Mouse (Mus musculus) bone marrow, adult 2 months (tissue): ENCODE measurements around the gene Otulin.

ENCODE experiments used
- CTCF ChIP-seq: fragments of 200-500 bp; IDR thresholded peaks from 2 replicates; pipeline ENCODE4 v1.5.1; 2011; ENCODE audit warnings: low read length, control low read depth; ENCODE audit not compliant: control insufficient read depth, insufficient read depth
- POLR2A ChIP-seq: fragments of 200-500 bp; IDR thresholded peaks from 2 replicates; pipeline ENCODE4 v1.6.1; 2011; ENCODE audit warnings: low read depth, mild to moderate bottlenecking, control low read depth, low read length, borderline replicate concordance; ENCODE audit not compliant: control insufficient read depth

- TF ChIP-seq POLR2A: no peak
- no peak for TF ChIP-seq CTCF
Measured at GRCm38 (mm10) chr15:27560315-27560714, 70.2 kb downstream of the Otulin start.
